In genomic region chr1:88613007-88613406, GRCm38 (mm10) we compare ENCODE assay signal across 20 mouse cellular contexts.
DNase-seq lines count a peak whose midpoint lies in the region; ATAC-seq and TF ChIP-seq lines count a peak whose summit lies in the region.
"Had no signal": no experiment of that assay in that cellular context is flagged by ENCODE, and none has a peak within 500 bp of the region (broad histone marks: within the 10 kb centered on the region; RNA-seq: fewer than 3 reads in every experiment).

No protein-coding gene starts in this region.

- H3K4me1 ChIP-seq in kidney, embryonic 15.5 days: peaks cover 27% of the 10 kb centered on the region
- no peaks in the 10 kb centered on the region for H3K4me1 ChIP-seq in kidney, adult 2 months (ENCODE audit: control insufficient read depth, insufficient read depth, low read length)
- peaks cover 13% of the 10 kb centered on the region for H3K4me1 ChIP-seq in embryonic facial prominence, embryonic 12.5 days
- H3K4me1 ChIP-seq: liver, embryonic 15.5 days had no signal

- no peaks in the 10 kb centered on the region for H3K9me3 ChIP-seq in kidney, embryonic 15.5 days (replicated peaks)
- H3K9me3 ChIP-seq in embryonic facial prominence, embryonic 12.5 days: no peaks in the 10 kb centered on the region
- H3K9me3 ChIP-seq: hindbrain, embryonic 15.5 days; liver, embryonic 15.5 days; midbrain, embryonic 12.5 days had no signal

- no peak for DNase-seq in kidney, adult 2 months
- DNase-seq in ES-CJ7 (ENCODE audit: low read depth, low spot score) (peak; percentile 84), ZHBTc4 (ENCODE audit: low read depth, low spot score) (peak; percentile 81)
- DNase-seq in frontal cortex, adult 2 months (ENCODE audit: extremely low spot score in 1 of 2, low spot score in 1 of 2): no peak
- no peak for DNase-seq in cerebellum, postnatal 25 days
- DNase-seq: adrenal gland, postnatal 10 days; cerebellum, adult 18-20 months; gastrocnemius, postnatal 36 days; lung, postnatal 10 days; retina, postnatal 1 day; thymus, postnatal 4 days had no signal

- no peak for TF ChIP-seq CTCF in kidney, adult 2 months (conservative IDR thresholded peaks at IDR 0.05; ENCODE audit: insufficient read depth, insufficient read length, low read depth, low read length)

- no peak for TF ChIP-seq POLR2A in kidney, adult 2 months (IDR thresholded peaks at IDR 0.05; ENCODE audit: low read depth, low read length)

- H3K27ac ChIP-seq in kidney, embryonic 15.5 days: peak overlapping the region; percentile 61
- no peak overlapping the region for H3K27ac ChIP-seq in kidney, adult 2 months (ENCODE audit: insufficient read depth, low read depth, low read length)
- 0 out of 2 replicates have a peak overlapping the region, but pooled peaks have one; percentile 23 for H3K27ac ChIP-seq in embryonic facial prominence, embryonic 12.5 days
- H3K27ac ChIP-seq: hindbrain, embryonic 15.5 days; limb, embryonic 13.5 days; liver, embryonic 15.5 days; midbrain, embryonic 12.5 days had no signal

- no peak overlapping the region for H3K4me3 ChIP-seq in kidney, embryonic 15.5 days (replicated peaks)
- H3K4me3 ChIP-seq in kidney, adult 2 months (ENCODE audit: insufficient read depth, low read depth, low read length): no peak overlapping the region
- no peak overlapping the region for H3K4me3 ChIP-seq in embryonic facial prominence, embryonic 12.5 days
- H3K4me3 ChIP-seq: hindbrain, embryonic 15.5 days; limb, embryonic 13.5 days; liver, embryonic 15.5 days; midbrain, embryonic 12.5 days had no signal

- peak; percentile 76 for ATAC-seq in kidney, embryonic 15.5 days (replicated peaks; ENCODE audit: low FRiP score)
- no peak for ATAC-seq in embryonic facial prominence, embryonic 12.5 days (ENCODE audit: insufficient number of reproducible peaks, insufficient read depth, low FRiP score, low TSS enrichment)
- no peak for ATAC-seq in granulocyte monocyte progenitor cell, adult 5-6 weeks (replicated peaks; ENCODE audit: poor library complexity, severe bottlenecking)
- ATAC-seq: intestine, postnatal 0 days had no signal

- H3K36me3 ChIP-seq in kidney, embryonic 15.5 days: no peaks in the 10 kb centered on the region
- H3K36me3 ChIP-seq in kidney, adult 2 months (ENCODE audit: control insufficient read depth, insufficient read depth, low read length): no peaks in the 10 kb centered on the region
- no peaks in the 10 kb centered on the region for H3K36me3 ChIP-seq in embryonic facial prominence, embryonic 12.5 days
- H3K36me3 ChIP-seq: hindbrain, embryonic 15.5 days; limb, embryonic 13.5 days; liver, embryonic 15.5 days; midbrain, embryonic 12.5 days had no signal

- WGBS in kidney, embryonic 15.5 days: 17% methylated on average over 2 of the region's 2 CpGs
- 64% methylated on average over 2 of the region's 2 CpGs for whole genome bisulfite sequencing in kidney, adult 2 months
- WGBS in embryonic facial prominence, embryonic 12.5 days: 21% methylated on average over 2 of the region's 2 CpGs

- no peak overlapping the region for H3K9ac ChIP-seq in kidney, embryonic 15.5 days
- H3K9ac ChIP-seq in embryonic facial prominence, embryonic 12.5 days: no peak overlapping the region
- H3K9ac ChIP-seq: hindbrain, embryonic 15.5 days; limb, embryonic 13.5 days; liver, embryonic 15.5 days; midbrain, embryonic 12.5 days had no signal

- no peak overlapping the region for H3K4me2 ChIP-seq in kidney, embryonic 15.5 days
- no peak overlapping the region for H3K4me2 ChIP-seq in embryonic facial prominence, embryonic 12.5 days (replicated peaks)
- H3K4me2 ChIP-seq: heart, embryonic 11.5 days; hindbrain, embryonic 15.5 days; limb, embryonic 13.5 days; liver, embryonic 15.5 days; midbrain, embryonic 12.5 days had no signal

- H3K27me3 ChIP-seq in kidney, embryonic 15.5 days: no peaks in the 10 kb centered on the region
- no peaks in the 10 kb centered on the region for H3K27me3 ChIP-seq in kidney, adult 2 months (replicated peaks; ENCODE audit: control insufficient read depth, insufficient read depth, low read length)
- H3K27me3 ChIP-seq in embryonic facial prominence, embryonic 12.5 days: no peaks in the 10 kb centered on the region
- H3K27me3 ChIP-seq: hindbrain, embryonic 15.5 days; limb, embryonic 13.5 days; liver, embryonic 15.5 days; midbrain, embryonic 12.5 days had no signal

Comparison
In these comparisons a context has a peak if more than half of its experiments do, and no peak if none do; other contexts are left out.
1. DNase-seq: peak in ES-CJ7 (single experiment) and ZHBTc4 (single experiment); none in kidney, adult 2 months (single experiment), frontal cortex, adult 2 months (0 of 2) and cerebellum, postnatal 25 days (0 of 2).